Mouse (Mus musculus) C2C12 (cell line): ENCODE measurements around the gene Ank3. TPM values are rescaled to one million over a fixed set of nuclear protein-coding genes. Genes with fewer than 3 reads are reported as not detected.

ENCODE experiments used
- H3K27me3 ChIP-seq: one replicate; pipeline ENCODE4 v1.6.1; 2011; ENCODE audit not compliant: control insufficient read depth, insufficient read depth, insufficient read length
- H3K36me3 ChIP-seq: one replicate; pipeline ENCODE4 v1.6.1; 2011; ENCODE audit not compliant: control insufficient read depth, insufficient read depth
- H3K4me3 ChIP-seq: one replicate; pipeline ENCODE4 v1.5.1; 2011; ENCODE audit warnings: mild to moderate bottlenecking, control low read depth; ENCODE audit not compliant: poor library complexity, insufficient read depth, severe bottlenecking
- H3K79me2 ChIP-seq: one replicate; pipeline ENCODE4 v1.6.1; 2011; ENCODE audit not compliant: control insufficient read depth, insufficient read depth
- H3K79me3 ChIP-seq: one replicate; pipeline ENCODE4 v1.6.1; 2011; ENCODE audit warnings: low read depth, control low read depth
- H3ac ChIP-seq: one replicate; pipeline ENCODE3; 2011; ENCODE audit warnings: low read depth; ENCODE audit not compliant: control insufficient read depth, insufficient read length
- CEBPB ChIP-seq: IDR thresholded peaks from one replicate; pipeline ENCODE4 v1.6.1; 2011; ENCODE audit warnings: low read depth, mild to moderate bottlenecking, control low read depth, moderate library complexity
- CTCF ChIP-seq: IDR thresholded peaks from one replicate; pipeline ENCODE4 v1.5.1; 2011; ENCODE audit not compliant: control insufficient read depth, insufficient read depth, insufficient read length
- FOSL1 ChIP-seq: IDR thresholded peaks from one replicate; pipeline ENCODE4 v1.8.0; 2011; ENCODE audit warnings: mild to moderate bottlenecking, low read length; ENCODE audit not compliant: poor library complexity, insufficient read depth, severe bottlenecking
- MAX ChIP-seq: IDR thresholded peaks from one replicate; pipeline ENCODE4 v1.6.1; 2011; ENCODE audit warnings: mild to moderate bottlenecking, control low read depth
- MYOD1 ChIP-seq: IDR thresholded peaks from one replicate; pipeline ENCODE4 v1.6.1; 2011; ENCODE audit warnings: low read depth; ENCODE audit not compliant: control insufficient read depth, insufficient read length
- MYOG ChIP-seq: IDR thresholded peaks from one replicate; pipeline ENCODE4 v1.6.1; 2011; ENCODE audit not compliant: control insufficient read depth, insufficient read length; ENCODE audit errors: extremely low read depth
- USF1 ChIP-seq: IDR thresholded peaks from one replicate; pipeline ENCODE4 v1.6.1; 2011; ENCODE audit warnings: low read depth, mild to moderate bottlenecking, control low read depth, moderate library complexity
- polyA plus RNA-seq: library from polyadenylated mRNA; unstranded; fragments of >200 nt; fragmentation: generic; extraction: Trizol; gene quantifications from one replicate; pipeline ENCODE4 v1.2.1, GENCODE M21; 2012; ENCODE audit warnings: missing spikeins

Ank3 gene
- polyA plus RNA-seq, 1 experiment, result 9.8 TPM

DNA sequence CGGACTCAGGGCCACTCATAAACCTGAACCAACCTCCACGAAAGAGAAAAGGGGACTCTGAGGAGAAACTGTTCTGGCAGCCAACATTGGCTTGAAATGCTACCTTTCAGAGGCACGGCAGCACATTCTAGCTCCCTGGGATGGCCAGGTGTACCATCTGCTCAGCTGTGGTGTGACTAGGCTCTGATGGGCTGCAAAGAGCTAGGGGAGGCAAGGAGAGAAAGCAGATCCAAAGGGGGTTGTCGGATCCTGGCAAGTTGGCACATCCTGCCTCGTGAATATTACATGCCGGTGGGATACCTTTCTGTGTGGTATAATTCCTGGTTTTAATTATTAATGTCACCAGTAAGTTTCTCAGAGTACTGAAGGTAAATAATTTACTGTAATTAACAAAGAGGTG lies 548.5 kb downstream of the Ank3 start:
- no peak overlapping the region for H3K4me3 ChIP-seq
- H3ac ChIP-seq, result no peak overlapping the region
- H3K79me3 ChIP-seq, result no peaks in the 10 kb centered on the region
- H3K36me3 ChIP-seq, result no peaks in the 10 kb centered on the region
- TF ChIP-seq MAX, result no peak
- no peak for TF ChIP-seq CEBPB
- TF ChIP-seq USF1, result no peak
- TF ChIP-seq MYOD1, result no peak
- TF ChIP-seq FOSL1, result no peak
- TF ChIP-seq CTCF, result no peak
- no peak for TF ChIP-seq MYOG
- H3K79me2 ChIP-seq, result no peaks in the 10 kb centered on the region
- no peaks in the 10 kb centered on the region for H3K27me3 ChIP-seq

DNA sequence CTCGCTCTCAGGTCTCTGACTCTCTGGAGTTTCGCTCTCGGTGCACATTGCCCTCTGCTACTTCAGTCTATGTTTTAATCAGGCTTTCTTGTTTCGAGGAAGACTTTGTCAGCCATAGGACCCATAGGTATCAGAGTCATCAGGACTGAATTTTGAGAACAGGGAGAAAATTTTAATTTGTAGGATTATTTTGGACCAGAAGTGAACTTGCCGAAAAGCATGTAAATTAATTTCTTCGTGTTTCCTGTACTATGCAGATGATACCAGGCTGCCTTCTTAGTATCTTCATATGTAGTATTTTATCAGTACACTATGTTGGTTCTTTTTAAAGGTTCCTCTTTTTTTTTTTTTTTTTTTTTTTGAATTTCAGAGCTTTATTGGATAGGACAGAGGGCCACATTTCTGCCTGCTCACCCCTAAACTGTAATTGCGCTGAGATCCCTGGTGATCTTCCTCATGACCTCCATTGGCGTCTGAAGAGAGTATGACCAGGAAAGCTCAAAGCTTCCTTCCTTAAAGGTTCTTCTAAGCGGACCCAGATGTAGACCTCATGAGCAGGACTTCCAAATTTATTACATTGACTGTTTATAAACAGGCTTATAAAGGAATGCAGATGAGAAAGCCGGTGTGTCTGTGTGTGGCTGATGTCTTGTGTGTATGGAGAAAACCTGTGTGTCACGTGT lies 551.8 kb downstream of the Ank3 start:
- Histone ChIP-seq H3K27me3 (no peaks in the 10 kb centered on the region), H3K79me3 (no peaks in the 10 kb centered on the region), H3K36me3 (no peaks in the 10 kb centered on the region), H3ac (no peak overlapping the region), H3K79me2 (no peaks in the 10 kb centered on the region), H3K4me3 (no peak overlapping the region)
- TF ChIP-seq CTCF, result no peak
- TF ChIP-seq USF1, result no peak
- TF ChIP-seq MAX, result no peak
- no peak for TF ChIP-seq CEBPB
- TF ChIP-seq MYOG, result no peak
- no peak for TF ChIP-seq MYOD1
- TF ChIP-seq FOSL1, result no peak

- no peaks in the 10 kb centered on the region for H3K79me3 ChIP-seq
- TF ChIP-seq MYOG (no peak), CEBPB (no peak), USF1 (no peak), FOSL1 (no peak), MYOD1 (no peak), CTCF (no peak), MAX (no peak)
Measured at GRCm38 (mm10) chr10:69950919-69951236, 552.3 kb downstream of the Ank3 start.

DNA sequence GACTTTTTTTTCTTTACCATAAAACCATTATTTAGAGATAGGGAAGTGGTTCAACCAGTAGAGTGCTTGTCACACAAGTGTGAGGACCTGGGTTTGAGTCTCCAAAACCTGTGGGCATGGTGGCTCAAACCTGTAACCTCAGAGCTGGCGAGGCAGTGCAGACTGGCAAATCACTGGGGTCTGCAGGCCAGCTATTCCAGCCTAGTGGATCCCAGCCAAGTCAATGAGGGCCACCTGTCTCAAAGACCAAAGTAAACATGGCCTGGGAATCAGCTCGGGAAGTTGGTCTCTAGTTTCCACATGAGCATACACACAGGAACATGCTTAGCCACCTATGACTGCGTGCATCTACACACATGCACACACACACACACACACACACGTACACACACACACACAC lies 552.9 kb downstream of the Ank3 start:
- no peaks in the 10 kb centered on the region for H3K79me2 ChIP-seq
- no peaks in the 10 kb centered on the region for H3K27me3 ChIP-seq
- H3ac ChIP-seq, result no peak overlapping the region
- TF ChIP-seq MAX, result no peak
- TF ChIP-seq USF1, result no peak
- TF ChIP-seq MYOD1, result no peak
- TF ChIP-seq FOSL1, result no peak
- TF ChIP-seq MYOG, result no peak
- no peak for TF ChIP-seq CEBPB
- TF ChIP-seq CTCF, result no peak
- H3K4me3 ChIP-seq, result no peak overlapping the region
- no peaks in the 10 kb centered on the region for H3K36me3 ChIP-seq
- no peaks in the 10 kb centered on the region for H3K79me3 ChIP-seq

More at GRCm38 (mm10) chr10:69950919-69951236, 552.3 kb downstream of the Ank3 start:
- Histone ChIP-seq H3ac (no peak overlapping the region), H3K79me2 (no peaks in the 10 kb centered on the region), H3K36me3 (no peaks in the 10 kb centered on the region), H3K4me3 (no peak overlapping the region), H3K27me3 (no peaks in the 10 kb centered on the region)

DNA sequence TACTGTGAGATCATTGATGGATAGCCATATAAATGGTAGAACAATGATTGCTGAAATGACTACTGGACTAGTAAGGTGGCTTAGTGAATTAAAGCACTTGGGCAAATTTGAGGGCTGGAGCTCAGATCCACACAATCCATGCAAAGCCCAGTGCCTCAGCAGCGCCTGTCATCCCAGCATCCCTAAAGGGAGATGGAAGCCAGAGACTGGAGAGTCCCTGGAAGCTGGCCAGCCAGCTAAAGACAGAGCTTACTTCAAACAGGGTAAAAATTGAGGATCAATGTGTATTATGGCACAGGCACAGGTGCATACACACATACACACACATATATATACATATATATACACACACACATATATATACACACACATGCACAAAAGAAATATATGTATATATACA lies 553.7 kb downstream of the Ank3 start:
- H3K27me3 ChIP-seq, result no peaks in the 10 kb centered on the region
- no peaks in the 10 kb centered on the region for H3K36me3 ChIP-seq
- H3ac ChIP-seq, result no peak overlapping the region
- no peak for TF ChIP-seq FOSL1
- no peak for TF ChIP-seq USF1
- no peak for TF ChIP-seq MAX
- no peak for TF ChIP-seq MYOD1
- no peak for TF ChIP-seq CEBPB
- TF ChIP-seq CTCF, result no peak
- no peak for TF ChIP-seq MYOG
- H3K79me2 ChIP-seq, result no peaks in the 10 kb centered on the region
- no peak overlapping the region for H3K4me3 ChIP-seq
- no peaks in the 10 kb centered on the region for H3K79me3 ChIP-seq

- Histone ChIP-seq H3ac (no peak overlapping the region), H3K79me3 (no peaks in the 10 kb centered on the region), H3K36me3 (no peaks in the 10 kb centered on the region), H3K79me2 (no peaks in the 10 kb centered on the region), H3K4me3 (no peak overlapping the region), H3K27me3 (no peaks in the 10 kb centered on the region)
- no peak for TF ChIP-seq MYOD1
- no peak for TF ChIP-seq MAX
- TF ChIP-seq FOSL1, result no peak
- TF ChIP-seq CEBPB, result no peak
- TF ChIP-seq USF1, result no peak
- no peak for TF ChIP-seq MYOG
- no peak for TF ChIP-seq CTCF
Measured at GRCm38 (mm10) chr10:69954657-69955267, 556.2 kb downstream of the Ank3 start.
